Mouse (Mus musculus) heart, postnatal 0 days (tissue): ENCODE results near the gene Fam114a1.

Experiments
- CTCF ChIP-seq: IDR thresholded peaks from 2 replicates; pipeline ENCODE4 v1.5.1; 2016; ENCODE audit warnings: antibody characterized with exemption, control low read depth, low read depth
- EP300 ChIP-seq: IDR thresholded peaks from 2 replicates; pipeline ENCODE4 v1.6.1; 2016; ENCODE audit warnings: antibody characterized with exemption, low read depth

DNA sequence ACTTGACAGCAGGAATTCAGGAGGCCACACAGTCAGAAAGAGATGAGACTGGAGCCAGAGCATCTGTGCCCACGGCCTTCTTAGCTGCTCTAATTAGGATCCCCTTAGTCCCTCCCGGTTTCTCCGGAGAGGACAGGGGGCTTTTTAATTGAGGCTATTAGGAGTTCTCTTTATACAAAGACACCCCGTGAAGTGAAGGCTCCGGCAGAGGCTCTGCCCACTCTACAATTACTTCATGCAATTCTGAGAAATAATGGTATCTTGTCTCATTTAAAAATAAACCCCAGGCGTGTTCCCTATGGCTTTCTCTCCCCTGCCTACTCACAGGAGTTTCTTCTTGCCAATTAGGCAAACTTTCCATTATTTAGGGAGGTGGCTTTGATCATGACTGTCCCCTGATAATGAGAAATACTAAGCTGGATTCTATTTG is 101.8 kb downstream of the Fam114a1 start:
- TF ChIP-seq CTCF (no peak), EP300 (no peak)
